Mouse (Mus musculus): Measurements from ENCODE around the gene Pheta1. TPM values are rescaled to one million over a fixed set of nuclear protein-coding genes. Genes with fewer than 3 reads are reported as not detected.
A peak's percentile ranks its signal among the peaks of the same experiment; 100 is the strongest.

Pheta1 gene
- polyA plus RNA-seq, 1 experiment = 12.9 TPM

GRCm38 (mm10) chr5:121894647-121895046 is 45.9 kb downstream of the Pheta1 start:
- Histone ChIP-seq H3K27ac (ENCODE audit: insufficient read depth, low read length) (no peak overlapping the region), H3K4me3 (ENCODE audit: insufficient read depth, low read length) (no peak overlapping the region)
- TF ChIP-seq CTCF (IDR thresholded peaks at IDR 0.05; ENCODE audit: extremely low read depth, insufficient read depth, low read length) (no peak), POLR2A (IDR thresholded peaks at IDR 0.05; ENCODE audit: extremely low read depth, insufficient read depth, low read length) (no peak)

GRCm38 (mm10) chr5:121895117-121895756 is 46.5 kb downstream of the Pheta1 start:
- H3K27ac ChIP-seq (ENCODE audit: insufficient read depth, low read length) = peak overlapping the region; percentile 7; the same call in 1 of the 2 replicates
- peaks cover 4% of the 10 kb centered on the region for H3K4me1 ChIP-seq (ENCODE audit: control insufficient read depth, insufficient read depth, low read length)
- H3K4me3 ChIP-seq (ENCODE audit: insufficient read depth, low read length) = no peak overlapping the region
- TF ChIP-seq POLR2A (IDR thresholded peaks at IDR 0.05; ENCODE audit: extremely low read depth, insufficient read depth, low read length) = no peak
- no peak for TF ChIP-seq CTCF (IDR thresholded peaks at IDR 0.05; ENCODE audit: extremely low read depth, insufficient read depth, low read length)

More at GRCm38 (mm10) chr5:121894647-121895046, 45.9 kb downstream of the Pheta1 start:
- peaks cover 4% of the 10 kb centered on the region for H3K4me1 ChIP-seq (ENCODE audit: control insufficient read depth, insufficient read depth, low read length)

GRCm38 (mm10) chr5:121902809-121903745 is 54.3 kb downstream of the Pheta1 start:
- Histone ChIP-seq H3K27ac (ENCODE audit: insufficient read depth, low read length) (no peak overlapping the region), H3K4me3 (ENCODE audit: insufficient read depth, low read length) (no peak overlapping the region)

More at GRCm38 (mm10) chr5:121902809-121903745, 54.3 kb downstream of the Pheta1 start:
- H3K4me1 ChIP-seq (ENCODE audit: control insufficient read depth, insufficient read depth, low read length) = peaks cover 3% of the 10 kb centered on the region
- TF ChIP-seq POLR2A (IDR thresholded peaks at IDR 0.05; ENCODE audit: extremely low read depth, insufficient read depth, low read length) = no peak
- no peak for TF ChIP-seq CTCF (IDR thresholded peaks at IDR 0.05; ENCODE audit: extremely low read depth, insufficient read depth, low read length)

Other genes starting within 250 kb of the Pheta1 start
- 4.5 and 5.1 TPM in 2 replicates for gene Acad12, start 230.0 kb upstream of the Pheta1 start, polyA plus RNA-seq (2012; rRNA removed)
- gene Acad10, start 188.5 kb upstream of the Pheta1 start, polyA plus RNA-seq (2012; rRNA removed) = 4.6 and 5.0 TPM in 2 replicates
- gene Brap, start 188.4 kb upstream of the Pheta1 start, polyA plus RNA-seq (2012; rRNA removed) = 51.8 and 57.5 TPM in 2 replicates
- gene Atxn2, start 137.6 kb upstream of the Pheta1 start, polyA plus RNA-seq (2012; rRNA removed) = 136 and 139 TPM in 2 replicates
- gene Sh2b3, start 11.3 kb upstream of the Pheta1 start, polyA plus RNA-seq (2012; rRNA removed) = 19.4 and 19.6 TPM in 2 replicates
- 104 and 109 TPM in 2 replicates for gene Cux2, start 201.1 kb downstream of the Pheta1 start, polyA plus RNA-seq (2012; rRNA removed)

All from cortical plate, adult 2 months (tissue).